Mouse (Mus musculus) CH12.LX (cell line): ENCODE results near the gene Ace. TPM values are rescaled to one million over a fixed set of nuclear protein-coding genes. Genes with fewer than 3 reads are reported as not detected.

ENCODE experiments used
- DNase-seq: peaks from one replicate; pipeline ENCODE4 v3.0.0-alpha.2; 2013; ENCODE audit errors: extremely low read depth
- H3K27ac ChIP-seq: 2 replicates; pipeline ENCODE4 v1.5.1; 2012; ENCODE audit warnings: low read depth, mild to moderate bottlenecking, control low read depth, moderate library complexity; ENCODE audit not compliant: insufficient read depth
- H3K27me3 ChIP-seq: replicated peaks from 2 replicates; pipeline ENCODE3; 2012; ENCODE audit warnings: inconsistent platforms
- H3K36me3 ChIP-seq, 2 experiments: replicated peaks in 1 of 2; 2 replicates each; pipeline versions ENCODE3 to v1.6.1; 2012; ENCODE audit warnings: inconsistent platforms in 1 of 2, low read length in 1 of 2, mild to moderate bottlenecking in 1 of 2, mixed read lengths in 1 of 2, moderate library complexity in 1 of 2; ENCODE audit not compliant: control insufficient read depth in 1 of 2, insufficient read depth in 1 of 2
- H3K4me1 ChIP-seq, 2 experiments: 2 replicates each; pipeline ENCODE4 v1.6.1; 2012; ENCODE audit warnings: inconsistent platforms in 1 of 2, moderate library complexity in 1 of 2; ENCODE audit not compliant: insufficient read depth in 2 of 2, control insufficient read depth in 1 of 2
- H3K4me2 ChIP-seq: 2 replicates; pipeline ENCODE4 v1.6.1; 2012; ENCODE audit warnings: low read depth, mild to moderate bottlenecking, control low read depth; ENCODE audit not compliant: poor library complexity, insufficient read depth, severe bottlenecking
- H3K4me3 ChIP-seq, 3 experiments: fragments of 150-350 bp in 1 of 3; sonication (generic) in 1 of 3; replicated peaks in 1 of 3; 2 replicates each; pipeline versions ENCODE3 to v1.5.1; 2011 to 2012; ENCODE audit warnings: low read depth in 2 of 3, low read length in 2 of 3, mild to moderate bottlenecking in 2 of 3, moderate library complexity in 2 of 3, control low read depth in 1 of 3, improper control_type of control experiment in 1 of 3, inconsistent platforms in 1 of 3, mixed read lengths in 1 of 3; ENCODE audit not compliant: poor library complexity in 1 of 3
- H3K79me2 ChIP-seq: replicated peaks from 2 replicates; pipeline ENCODE4 v1.6.1; 2012; ENCODE audit warnings: mild to moderate bottlenecking, moderate library complexity; ENCODE audit not compliant: control insufficient read depth, poor library complexity, insufficient read depth, severe bottlenecking; ENCODE audit errors: extremely low read depth
- H3K9ac ChIP-seq: 2 replicates; pipeline ENCODE4 v1.6.1; 2012; ENCODE audit warnings: low read depth, mild to moderate bottlenecking, control low read depth, moderate library complexity; ENCODE audit not compliant: insufficient read depth
- H3K9me3 ChIP-seq: replicated peaks from 2 replicates; pipeline ENCODE3; 2012; ENCODE audit warnings: low read length, inconsistent platforms, mixed read lengths
- CHD1 ChIP-seq: IDR thresholded peaks from 2 replicates; pipeline ENCODE4 v1.6.1; 2012; ENCODE audit warnings: low read depth, low read length, improper control_type of control experiment, inconsistent platforms
- ELF1 ChIP-seq: IDR thresholded peaks from 2 replicates; pipeline ENCODE4 v1.6.1; 2014; ENCODE audit warnings: low read depth, mild to moderate bottlenecking, inconsistent platforms, low read length, improper control_type of control experiment
- EP300 ChIP-seq: IDR thresholded peaks from 2 replicates; pipeline ENCODE4 v1.6.1; 2011; ENCODE audit warnings: low read length, improper control_type of control experiment
- ETS1 ChIP-seq: conservative IDR thresholded peaks from 2 replicates; pipeline ENCODE4 v1.6.1; 2012; ENCODE audit warnings: low read depth, mild to moderate bottlenecking, inconsistent platforms, low read length, improper control_type of control experiment, moderate library complexity
- HCFC1 ChIP-seq: IDR thresholded peaks from 2 replicates; pipeline ENCODE4 v1.6.1; 2012; ENCODE audit warnings: low read depth, mild to moderate bottlenecking, inconsistent platforms, low read length, improper control_type of control experiment
- IRF4 ChIP-seq: IDR thresholded peaks from 2 replicates; pipeline ENCODE4 v1.6.1; 2014; ENCODE audit warnings: low read depth, mild to moderate bottlenecking, inconsistent platforms, low read length, improper control_type of control experiment
- MAX ChIP-seq: IDR thresholded peaks from 2 replicates; pipeline ENCODE4 v1.6.1; 2011; ENCODE audit warnings: low read length, improper control_type of control experiment
- MAZ ChIP-seq: IDR thresholded peaks from 2 replicates; pipeline ENCODE4 v1.6.1; 2012; ENCODE audit warnings: low read depth, mild to moderate bottlenecking, inconsistent platforms, low read length, improper control_type of control experiment, moderate library complexity
- MXI1 ChIP-seq: IDR thresholded peaks from 2 replicates; pipeline ENCODE4 v1.6.1; 2011; ENCODE audit warnings: mild to moderate bottlenecking, low read depth, low read length, improper control_type of control experiment
- MYC ChIP-seq: IDR thresholded peaks from 2 replicates; pipeline ENCODE4 v1.6.1; 2011; ENCODE audit warnings: low read depth, mild to moderate bottlenecking, improper control_type of control experiment, low read length
- NELFE ChIP-seq: IDR thresholded peaks from 2 replicates; pipeline ENCODE4 v1.6.1; 2011; ENCODE audit warnings: low read depth, low read length, improper control_type of control experiment
- NRF1 ChIP-seq: IDR thresholded peaks from 2 replicates; pipeline ENCODE4 v1.6.1; 2014; ENCODE audit warnings: low read depth, mild to moderate bottlenecking, inconsistent platforms, low read length, improper control_type of control experiment, moderate library complexity
- POLR2AphosphoS2 ChIP-seq: IDR thresholded peaks from 2 replicates; pipeline ENCODE4 v1.6.1; 2011; ENCODE audit warnings: low read depth, low read length, improper control_type of control experiment
- RAD21 ChIP-seq: IDR thresholded peaks from 2 replicates; pipeline ENCODE4 v1.6.1; 2011; ENCODE audit warnings: low read depth, mild to moderate bottlenecking, low read length, improper control_type of control experiment, moderate library complexity
- RCOR1 ChIP-seq: conservative IDR thresholded peaks from 2 replicates; pipeline ENCODE4 v1.6.1; 2012; ENCODE audit warnings: low read depth, mild to moderate bottlenecking, inconsistent platforms, low read length, improper control_type of control experiment
- SIN3A ChIP-seq: IDR thresholded peaks from 2 replicates; pipeline ENCODE4 v1.6.1; 2012; ENCODE audit warnings: low read length, improper control_type of control experiment, inconsistent platforms
- USF1 ChIP-seq: IDR thresholded peaks from 2 replicates; pipeline ENCODE4 v1.6.1; 2014; ENCODE audit warnings: low read depth, mild to moderate bottlenecking, inconsistent platforms, low read length, improper control_type of control experiment
- ZC3H11A ChIP-seq: IDR thresholded peaks from 2 replicates; pipeline ENCODE4 v1.6.1; 2012; ENCODE audit warnings: low read depth, mild to moderate bottlenecking, inconsistent platforms, low read length, improper control_type of control experiment
- dilution Hi-C: fragments of 300-500 bp; cut with MboI; formaldehyde crosslinking; loops from 2 replicates; pipeline ENCODE4 v1.14.3; 2020; ENCODE audit warnings: low sequenced_read_pairs; ENCODE audit not compliant: extremely low pct_unique_long_range_greater_than_20kb, extremely low pct_ligation_motif_present
- in situ Hi-C: fragments of 300-500 bp; cut with MboI; formaldehyde crosslinking; loops from 3 replicates; pipeline ENCODE4 v1.14.3; 2019; ENCODE audit warnings: low sequenced_read_pairs, low pct_ligation_motif_present, low pct_unique_long_range_greater_than_20kb, mixed read lengths
- polyA plus RNA-seq: library from polyadenylated mRNA; unstranded; fragments of >175 nt; gene quantifications from 2 replicates; pipeline ENCODE4 v1.2.1, GENCODE M21; 2012; ENCODE audit warnings: low read depth; ENCODE audit not compliant: insufficient read length
- total RNA-seq, 2 experiments: library from RNA; depleted of rRNA; stranded (reverse); fragments of 300-350 nt in 1 of 2; fragments of >200 nt in 1 of 2; gene quantifications; 2 replicates each; pipeline ENCODE4 v1.2.3; 2012 to 2014

Gene Ace
- total and polyA plus RNA-seq, 3 experiments: 0.08 TPM; not detected in 2

DNA sequence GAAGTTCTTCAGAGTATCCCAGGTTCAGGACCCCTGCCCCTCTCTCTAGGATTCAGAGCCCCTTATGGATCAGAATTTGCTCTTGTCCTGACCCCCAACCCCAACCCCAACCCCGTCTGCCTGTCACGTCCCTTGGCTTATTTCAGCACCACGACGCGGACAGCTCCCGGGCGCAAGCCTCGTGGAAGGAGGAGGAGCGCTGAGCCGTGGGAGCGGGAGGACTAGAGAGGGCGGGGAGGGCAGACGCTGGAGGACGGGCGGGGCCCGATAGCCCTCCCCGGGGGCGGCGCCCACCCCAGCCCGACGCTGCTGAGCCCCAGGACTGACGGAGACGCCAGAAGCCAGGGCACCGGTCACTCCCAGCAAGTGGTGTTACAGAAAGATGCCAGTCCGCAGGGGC is 40.1 kb downstream of the Ace start, which contains the start of gene Kcnh6:
Gene Kcnh6 (plus strand): TSS at position 304 of the 400 bp plus-strand sequence.
- no peaks in the 10 kb centered on the region for H3K36me3 ChIP-seq
- peak within 1 kb of the TSS; percentile 74 for H3K4me2 ChIP-seq
- H3K9ac ChIP-seq: no peak within 1 kb of the TSS
- no peak within 1 kb of the TSS for H3K27ac ChIP-seq
- no peak within 1 kb of the TSS for H3K4me3 ChIP-seq
- TF ChIP-seq NRF1 (peak; percentile 42; the same call in 1 of the 2 replicates), MXI1 (peak; percentile 97), SIN3A (peak; percentile 87), MAX (peak; percentile 64; the same call in 1 of the 2 replicates), MYC (peak; percentile 25; the same call in 1 of the 2 replicates), ETS1 (no peak)
- DNase-seq: peak; percentile 68
- in situ Hi-C loops: no loop called here
- no peaks in the 10 kb centered on the region for H3K9me3 ChIP-seq
- dilution Hi-C loops: no loop called here
- peaks cover 2 to 3% of the 10 kb centered on the region in 2 experiments; a peak in 3 of 4 replicates for H3K4me1 ChIP-seq
- peaks cover 96% of the 10 kb centered on the region for H3K27me3 ChIP-seq
- no peaks in the 10 kb centered on the region for H3K79me2 ChIP-seq

DNA sequence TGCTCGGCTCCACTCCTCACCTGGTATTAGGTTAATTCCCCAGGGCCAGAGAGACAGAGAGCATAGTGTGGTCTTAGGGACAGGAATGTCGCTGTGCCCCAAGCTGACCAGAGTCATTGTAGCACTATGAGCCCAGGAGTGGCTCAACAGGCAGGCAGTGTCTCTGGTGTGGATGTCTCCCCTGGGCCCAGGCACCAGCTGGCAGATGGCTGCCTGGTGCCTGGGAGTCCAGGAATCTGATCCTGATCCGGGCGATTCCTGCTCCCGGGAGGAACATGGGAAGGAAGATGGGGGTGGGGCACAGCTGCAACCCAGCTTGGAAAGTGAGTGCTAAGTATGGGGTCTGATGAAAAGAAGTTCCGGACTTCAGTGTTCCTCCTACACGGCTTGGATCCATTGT is 45.0 kb downstream of the Ace start:
- Histone ChIP-seq H3K4me1 (peaks cover 2 to 3% of the 10 kb centered on the region in 2 experiments; a peak in 3 of 4 replicates), H3K4me3 (no peak overlapping the region), H3K79me2 (no peaks in the 10 kb centered on the region), H3K27ac (no peak overlapping the region), H3K9me3 (no peaks in the 10 kb centered on the region), H3K4me2 (no peak overlapping the region), H3K27me3 (peaks cover 98% of the 10 kb centered on the region), H3K36me3 (no peaks in the 10 kb centered on the region), H3K9ac (no peak overlapping the region)
- dilution Hi-C loops: no loop called here
- in situ Hi-C loops: no loop called here
- TF ChIP-seq ZC3H11A: no peak
- TF ChIP-seq RCOR1: no peak
- no peak for TF ChIP-seq NELFE
- TF ChIP-seq EP300: no peak
- TF ChIP-seq CHD1: no peak
- TF ChIP-seq MAZ: no peak
- TF ChIP-seq POLR2AphosphoS2: no peak
- DNase-seq: no peak

DNA sequence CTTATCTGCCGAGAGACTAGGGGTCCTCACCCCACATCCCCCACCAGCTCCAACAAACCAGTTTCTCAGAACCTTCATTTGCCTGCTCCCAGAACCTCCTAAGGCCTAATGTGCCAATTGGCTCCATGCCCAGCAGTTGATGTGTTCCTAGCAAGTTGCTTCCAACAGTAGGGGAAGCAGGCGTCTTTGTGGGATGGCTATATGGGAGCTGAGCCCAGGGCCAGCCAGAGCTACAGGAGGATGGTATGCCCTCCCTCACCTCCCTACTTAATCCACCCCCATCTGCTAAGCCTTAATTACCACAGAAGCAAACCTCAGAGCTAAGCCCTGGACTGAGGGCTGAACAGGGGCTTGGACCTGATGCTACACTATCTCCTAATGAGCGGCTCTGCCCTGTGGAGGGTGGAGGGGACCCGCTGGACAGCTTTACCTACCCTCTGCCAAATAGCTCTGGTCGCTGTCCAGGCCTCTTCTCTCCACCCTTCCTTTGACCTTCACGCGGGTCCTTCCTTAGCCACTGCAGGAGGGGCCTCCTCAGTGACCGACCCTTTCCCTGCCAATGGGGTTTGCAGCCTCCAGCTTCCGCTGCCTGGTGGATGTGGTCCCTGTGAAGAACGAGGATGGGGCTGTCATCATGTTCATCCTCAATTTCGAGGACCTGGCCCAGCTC is 45.9 kb downstream of the Ace start:
- in situ Hi-C loops (no loop called here), dilution Hi-C loops (no loop called here)
- peaks cover 98% of the 10 kb centered on the region for H3K27me3 ChIP-seq
- no peaks in the 10 kb centered on the region for H3K36me3 ChIP-seq
- no peak overlapping the region for H3K27ac ChIP-seq
- no peaks in the 10 kb centered on the region for H3K4me1 ChIP-seq
- H3K4me2 ChIP-seq: no peak overlapping the region
- no peak overlapping the region for H3K9ac ChIP-seq
- no peaks in the 10 kb centered on the region for H3K9me3 ChIP-seq
- TF ChIP-seq RAD21 (no peak), USF1 (no peak), ZC3H11A (no peak), IRF4 (no peak), HCFC1 (no peak), ELF1 (no peak), MXI1 (no peak)
- no peak overlapping the region for H3K4me3 ChIP-seq
- DNase-seq: no peak
- H3K79me2 ChIP-seq: no peaks in the 10 kb centered on the region
